Mouse (Mus musculus): ENCODE data around the gene Pgs1. TPM values are rescaled to one million over a fixed set of nuclear protein-coding genes. Genes with fewer than 3 reads are reported as not detected.

Pgs1 gene
- total and polyA plus RNA-seq, 3 experiments, result 10.0 to 37.6 (median 17.6) TPM

DNA sequence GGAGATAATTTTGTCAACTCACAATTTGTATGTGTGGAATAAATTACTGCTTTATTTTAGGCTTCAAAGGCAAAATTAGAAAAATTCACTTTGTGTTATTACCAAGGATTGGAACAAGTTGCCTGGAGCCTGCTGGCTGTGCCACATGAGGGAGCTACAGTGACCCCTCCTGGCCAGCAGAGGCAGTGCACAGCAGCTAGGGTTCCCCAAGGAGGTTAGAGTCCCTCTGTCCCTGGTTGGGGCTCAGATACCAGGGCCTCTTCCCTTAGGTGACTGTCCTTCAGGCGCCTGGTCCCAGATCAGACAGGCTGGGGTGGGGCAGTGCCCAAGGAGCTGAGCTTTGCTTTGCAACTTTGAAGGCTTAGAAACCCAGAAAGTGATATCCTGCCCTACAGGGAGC is 35.7 kb downstream of the Pgs1 start:
- ATAC-seq (ENCODE audit: extremely low read depth, insufficient number of reproducible peaks, low FRiP score, poor library complexity, severe bottlenecking) (peak; percentile 60; the same call in 1 of the 2 replicates), DNase-seq (ENCODE audit: low spot score) (peak; percentile 71)
- TF ChIP-seq CTCF (IDR thresholded peaks at IDR 0.05; ENCODE audit: low read depth, low read length) (peak; percentile 91), TAL1 (conservative IDR thresholded peaks at IDR 0.05; ENCODE audit: low read depth, low read length) (no peak), GATA2 (IDR thresholded peaks at IDR 0.05; ENCODE audit: borderline replicate concordance, low read depth, low read length) (no peak)
- Histone ChIP-seq H3K4me1 (ENCODE audit: insufficient read depth, low read depth, low read length) (0 out of 2 replicates have a peak, but pooled peaks cover 2% of the 10 kb centered on the region), H3K27me3 (ENCODE audit: insufficient read depth, low read length) (no peaks in the 10 kb centered on the region), H3K36me3 (replicated peaks) (peaks cover 100% of the 10 kb centered on the region), H3K4me3 (ENCODE audit: low read depth, low read length) (no peak overlapping the region), H3K9me3 (replicated peaks) (no peaks in the 10 kb centered on the region)

DNA sequence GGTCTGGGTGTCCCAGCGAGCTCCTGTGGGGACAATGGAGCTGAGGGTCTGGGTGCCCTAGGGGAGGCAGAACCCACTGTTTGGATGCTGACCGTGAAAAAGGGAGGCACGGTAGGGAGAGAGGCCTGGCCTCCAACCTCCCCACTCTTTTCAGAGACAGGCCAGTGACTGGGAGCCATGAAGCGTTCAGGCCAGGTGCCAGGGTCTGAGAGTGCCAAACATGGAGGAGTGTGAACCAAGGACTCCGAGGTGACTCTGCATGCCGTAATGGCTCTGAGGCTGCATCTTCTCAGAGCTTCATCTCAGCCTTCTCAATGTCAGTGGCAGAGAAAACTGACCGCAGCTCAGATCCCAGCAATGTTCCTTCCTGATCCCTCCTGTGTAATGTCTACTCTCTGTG is 37.4 kb downstream of the Pgs1 start:
- Histone ChIP-seq H3K4me3 (ENCODE audit: low read depth, low read length) (no peak overlapping the region), H3K9me3 (replicated peaks) (no peaks in the 10 kb centered on the region), H3K27me3 (ENCODE audit: insufficient read depth, low read length) (no peaks in the 10 kb centered on the region), H3K36me3 (replicated peaks) (peaks cover 100% of the 10 kb centered on the region), H3K4me1 (ENCODE audit: insufficient read depth, low read depth, low read length) (0 out of 2 replicates have a peak, but pooled peaks cover 2% of the 10 kb centered on the region)
- TF ChIP-seq CTCF (IDR thresholded peaks at IDR 0.05; ENCODE audit: low read depth, low read length) (no peak), GATA1 (IDR thresholded peaks at IDR 0.05; ENCODE audit: borderline replicate concordance, low read length) (no peak), POLR2AphosphoS5 (IDR thresholded peaks at IDR 0.05; ENCODE audit: insufficient replicate concordance, low read depth, low read length) (no peak), TAL1 (conservative IDR thresholded peaks at IDR 0.05; ENCODE audit: low read depth, low read length) (no peak), GATA2 (IDR thresholded peaks at IDR 0.05; ENCODE audit: borderline replicate concordance, low read depth, low read length) (no peak)
- DNase-seq (ENCODE audit: low spot score) (no peak), ATAC-seq (ENCODE audit: extremely low read depth, insufficient number of reproducible peaks, low FRiP score, poor library complexity, severe bottlenecking) (no peak)

DNA sequence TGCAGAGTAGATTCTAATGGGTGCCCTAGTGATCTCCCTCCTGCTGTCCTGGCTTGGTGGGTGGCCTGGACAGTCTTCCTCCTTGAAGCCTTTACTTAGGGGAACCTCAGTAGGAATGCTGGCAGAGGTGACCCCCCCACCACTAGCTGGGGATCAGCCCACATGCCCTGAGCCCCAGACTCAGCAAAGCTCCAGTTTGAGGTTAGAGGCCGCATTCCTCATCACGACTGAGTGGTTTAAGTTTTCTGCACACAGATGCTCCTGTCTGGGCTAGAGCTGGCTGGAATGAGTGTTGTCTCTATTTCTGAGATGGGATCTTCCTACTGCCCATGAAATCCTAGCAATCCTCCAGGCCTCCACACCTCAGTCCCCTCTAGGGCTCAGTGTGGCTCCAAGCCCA is 38.0 kb downstream of the Pgs1 start:
- no peak overlapping the region for H3K4me3 ChIP-seq (ENCODE audit: low read depth, low read length)
- TF ChIP-seq CTCF (IDR thresholded peaks at IDR 0.05; ENCODE audit: low read depth, low read length) (no peak), POLR2AphosphoS5 (IDR thresholded peaks at IDR 0.05; ENCODE audit: insufficient replicate concordance, low read depth, low read length) (no peak), TAL1 (conservative IDR thresholded peaks at IDR 0.05; ENCODE audit: low read depth, low read length) (no peak), GATA2 (IDR thresholded peaks at IDR 0.05; ENCODE audit: borderline replicate concordance, low read depth, low read length) (no peak), GATA1 (IDR thresholded peaks at IDR 0.05; ENCODE audit: borderline replicate concordance, low read length) (no peak)
- H3K27me3 ChIP-seq (ENCODE audit: insufficient read depth, low read length), result no peaks in the 10 kb centered on the region
- no peak for ATAC-seq (ENCODE audit: extremely low read depth, insufficient number of reproducible peaks, low FRiP score, poor library complexity, severe bottlenecking)
- H3K36me3 ChIP-seq (replicated peaks), result peaks cover 94% of the 10 kb centered on the region
- H3K4me1 ChIP-seq (ENCODE audit: insufficient read depth, low read depth, low read length), result 0 out of 2 replicates have a peak, but pooled peaks cover 2% of the 10 kb centered on the region
- H3K9me3 ChIP-seq (replicated peaks), result no peaks in the 10 kb centered on the region
- no peak for DNase-seq (ENCODE audit: low spot score)

DNA sequence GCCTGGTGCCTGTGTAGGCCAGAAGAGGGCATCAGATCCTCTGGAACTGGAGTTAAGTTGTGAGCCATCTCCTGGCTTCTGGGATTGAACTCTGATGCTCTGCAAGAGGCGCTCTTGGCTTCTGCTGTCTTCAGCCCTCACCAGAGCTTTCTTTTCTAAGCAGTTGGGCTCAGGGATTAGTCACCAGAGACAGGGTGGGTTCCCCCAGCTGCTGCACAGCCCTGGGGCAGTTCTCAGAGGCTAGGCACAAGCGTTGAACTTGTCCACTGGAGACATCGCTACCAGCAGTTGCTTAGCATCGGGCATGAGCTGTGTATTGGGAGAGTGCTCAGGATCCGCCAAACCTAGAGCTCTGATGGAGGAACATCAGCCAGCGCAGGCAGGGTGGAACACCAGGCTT is 43.1 kb downstream of the Pgs1 start:
- Histone ChIP-seq H3K9me3 (replicated peaks) (peaks cover 12% of the 10 kb centered on the region), H3K36me3 (replicated peaks) (peaks cover 62% of the 10 kb centered on the region), H3K27me3 (ENCODE audit: insufficient read depth, low read length) (peaks cover 4% of the 10 kb centered on the region; the same call in 1 of the 2 replicates), H3K4me1 (ENCODE audit: insufficient read depth, low read depth, low read length) (no peaks in the 10 kb centered on the region), H3K4me3 (ENCODE audit: low read depth, low read length) (no peak overlapping the region)
- TF ChIP-seq CTCF (IDR thresholded peaks at IDR 0.05; ENCODE audit: low read depth, low read length) (no peak), POLR2AphosphoS5 (IDR thresholded peaks at IDR 0.05; ENCODE audit: insufficient replicate concordance, low read depth, low read length) (no peak), GATA1 (IDR thresholded peaks at IDR 0.05; ENCODE audit: borderline replicate concordance, low read length) (no peak), TAL1 (conservative IDR thresholded peaks at IDR 0.05; ENCODE audit: low read depth, low read length) (no peak), GATA2 (IDR thresholded peaks at IDR 0.05; ENCODE audit: borderline replicate concordance, low read depth, low read length) (no peak)
- ATAC-seq (ENCODE audit: extremely low read depth, insufficient number of reproducible peaks, low FRiP score, poor library complexity, severe bottlenecking) (no peak), DNase-seq (ENCODE audit: low spot score) (no peak)

DNA sequence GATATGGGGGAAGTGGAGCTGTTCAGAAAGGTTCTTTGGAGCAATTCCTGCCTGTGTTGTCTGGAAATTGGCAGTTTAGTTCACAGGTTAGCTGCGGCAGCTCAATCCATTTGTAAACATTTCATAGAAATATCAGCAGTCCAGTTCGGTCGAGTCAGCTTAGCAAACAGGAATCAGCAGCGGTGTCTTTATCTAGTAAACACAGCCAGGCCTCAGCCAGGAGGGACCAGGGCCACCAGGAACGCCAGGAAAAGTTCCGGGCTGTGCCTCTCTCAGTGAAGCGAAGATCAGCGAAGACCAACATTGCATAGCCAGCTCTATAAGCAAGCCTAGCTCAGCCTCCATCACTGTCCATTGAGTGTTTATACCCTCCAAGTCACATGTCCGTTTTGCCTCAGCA is 45.0 kb downstream of the Pgs1 start:
- TF ChIP-seq TAL1 (conservative IDR thresholded peaks at IDR 0.05; ENCODE audit: low read depth, low read length) (no peak), GATA1 (IDR thresholded peaks at IDR 0.05; ENCODE audit: borderline replicate concordance, low read length) (no peak), GATA2 (IDR thresholded peaks at IDR 0.05; ENCODE audit: borderline replicate concordance, low read depth, low read length) (no peak), CTCF (IDR thresholded peaks at IDR 0.05; ENCODE audit: low read depth, low read length) (no peak), POLR2AphosphoS5 (IDR thresholded peaks at IDR 0.05; ENCODE audit: insufficient replicate concordance, low read depth, low read length) (no peak)
- ATAC-seq (ENCODE audit: extremely low read depth, insufficient number of reproducible peaks, low FRiP score, poor library complexity, severe bottlenecking), result no peak

DNA sequence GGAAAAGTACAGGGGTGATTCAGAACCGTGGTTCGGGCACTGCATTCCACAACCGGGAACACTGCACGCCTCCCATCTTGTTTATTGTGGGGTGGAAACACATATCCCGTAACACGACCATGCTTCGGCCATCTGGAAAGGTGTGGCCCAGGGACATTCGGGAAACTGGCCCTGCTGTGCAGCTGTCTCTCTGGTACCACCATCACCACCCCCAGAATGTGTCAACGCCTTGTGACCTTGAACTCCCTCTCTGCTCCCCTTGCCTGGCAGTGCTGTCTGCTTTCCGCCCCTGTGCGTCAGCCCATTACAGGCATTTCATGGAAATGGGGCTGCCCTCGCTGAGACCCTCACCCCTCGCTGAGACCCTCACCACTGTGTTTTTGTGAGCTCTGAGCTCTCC is 48.3 kb downstream of the Pgs1 start:
- TF ChIP-seq POLR2AphosphoS5 (IDR thresholded peaks at IDR 0.05; ENCODE audit: insufficient replicate concordance, low read depth, low read length) (no peak), CTCF (IDR thresholded peaks at IDR 0.05; ENCODE audit: low read depth, low read length) (no peak), TAL1 (conservative IDR thresholded peaks at IDR 0.05; ENCODE audit: low read depth, low read length) (no peak), GATA1 (IDR thresholded peaks at IDR 0.05; ENCODE audit: borderline replicate concordance, low read length) (no peak), GATA2 (IDR thresholded peaks at IDR 0.05; ENCODE audit: borderline replicate concordance, low read depth, low read length) (no peak)
- peaks cover 12% of the 10 kb centered on the region for H3K9me3 ChIP-seq (replicated peaks)

More for the DNA sequence above, 45.0 kb downstream of the Pgs1 start:
- Histone ChIP-seq H3K36me3 (replicated peaks) (peaks cover 42% of the 10 kb centered on the region), H3K9me3 (replicated peaks) (peaks cover 12% of the 10 kb centered on the region), H3K4me1 (ENCODE audit: insufficient read depth, low read depth, low read length) (peaks cover 4% of the 10 kb centered on the region), H3K4me3 (ENCODE audit: low read depth, low read length) (no peak overlapping the region), H3K27me3 (ENCODE audit: insufficient read depth, low read length) (peaks cover 7% of the 10 kb centered on the region; the same call in 1 of the 2 replicates)
- no peak for DNase-seq (ENCODE audit: low spot score)

More for the DNA sequence above, 48.3 kb downstream of the Pgs1 start:
- ATAC-seq (ENCODE audit: extremely low read depth, insufficient number of reproducible peaks, low FRiP score, poor library complexity, severe bottlenecking) (no peak), DNase-seq (ENCODE audit: low spot score) (no peak)
- Histone ChIP-seq H3K4me1 (ENCODE audit: insufficient read depth, low read depth, low read length) (peaks cover 4% of the 10 kb centered on the region), H3K27me3 (ENCODE audit: insufficient read depth, low read length) (peaks cover 20% of the 10 kb centered on the region), H3K4me3 (ENCODE audit: low read depth, low read length) (no peak overlapping the region), H3K36me3 (replicated peaks) (peaks cover 15% of the 10 kb centered on the region)
